ENCODE assay signal across 35 mouse cellular contexts in genomic region chr4:107788841-107789240, GRCm38 (mm10).
"Had no signal": no experiment of that assay in that cellular context is flagged by ENCODE, and none has a peak within 500 bp of the region (broad histone marks: within the 10 kb centered on the region; RNA-seq: fewer than 3 reads in every experiment).

No protein-coding gene starts in this region.

- H3K9me3 ChIP-seq: heart, embryonic 10.5 days; heart, embryonic 12.5 days; heart, embryonic 13.5 days; heart, embryonic 15.5 days; hindbrain, embryonic 10.5 days; hindbrain, embryonic 12.5 days; hindbrain, embryonic 13.5 days; hindbrain, embryonic 15.5 days; intestine, embryonic 15.5 days; kidney, embryonic 15.5 days had no signal

- H3K4me2 ChIP-seq: heart, embryonic 11.5 days; heart, embryonic 12.5 days; heart, embryonic 13.5 days; heart, embryonic 15.5 days; hindbrain, embryonic 12.5 days; hindbrain, embryonic 13.5 days; hindbrain, embryonic 14.5 days; hindbrain, embryonic 15.5 days; intestine, embryonic 15.5 days; kidney, embryonic 15.5 days had no signal

- H3K36me3 ChIP-seq: heart, embryonic 10.5 days; heart, embryonic 12.5 days; heart, embryonic 13.5 days; heart, embryonic 15.5 days; hindbrain, embryonic 10.5 days; hindbrain, embryonic 12.5 days; hindbrain, embryonic 13.5 days; hindbrain, embryonic 15.5 days; intestine, embryonic 15.5 days; kidney, embryonic 15.5 days had no signal

- H3K4me3 ChIP-seq: heart, embryonic 10.5 days; heart, embryonic 12.5 days; heart, embryonic 13.5 days; heart, embryonic 15.5 days; hindbrain, embryonic 10.5 days; hindbrain, embryonic 12.5 days; hindbrain, embryonic 13.5 days; hindbrain, embryonic 15.5 days; intestine, embryonic 15.5 days; kidney, embryonic 15.5 days; layer of hippocampus, adult 2 months had no signal

- H3K4me1 ChIP-seq: heart, embryonic 10.5 days; heart, embryonic 12.5 days; heart, embryonic 13.5 days; heart, embryonic 15.5 days; intestine, embryonic 15.5 days had no signal

- H3K9ac ChIP-seq: heart, embryonic 12.5 days; heart, embryonic 13.5 days; heart, embryonic 15.5 days; hindbrain, embryonic 12.5 days; hindbrain, embryonic 13.5 days; hindbrain, embryonic 14.5 days; hindbrain, embryonic 15.5 days; intestine, embryonic 15.5 days; kidney, embryonic 15.5 days had no signal

- ATAC-seq: hindbrain, embryonic 16.5 days; hindbrain, postnatal 0 days; inflammation-experienced regulatory T-cells, adult 6 months; intestine, embryonic 15.5 days; intestine, embryonic 16.5 days; intestine, postnatal 0 days had no signal

- H3K27me3 ChIP-seq: hindbrain, embryonic 12.5 days; hindbrain, embryonic 15.5 days; intestine, embryonic 15.5 days; kidney, embryonic 15.5 days had no signal

- H3K27ac ChIP-seq: heart, embryonic 10.5 days; heart, embryonic 13.5 days; heart, embryonic 15.5 days; hindbrain, embryonic 10.5 days; hindbrain, embryonic 12.5 days; hindbrain, embryonic 13.5 days; hindbrain, embryonic 14.5 days; hindbrain, embryonic 15.5 days; hindbrain, postnatal 0 days; intestine, embryonic 15.5 days; kidney, embryonic 15.5 days; kidney, postnatal 0 days; layer of hippocampus, adult 2 months had no signal

- DNase-seq: heart, postnatal 10 days; heart, postnatal 14 days; heart, postnatal 36 days; heart, postnatal 4 days; kidney, adult 11 months; kidney, adult 18-20 months; kidney, adult 2 months; kidney, adult 8-10 months; kidney, adult 9 months; kidney, postnatal 10 days; kidney, postnatal 14 days; kidney, postnatal 25 days; kidney, postnatal 36 days; kidney, postnatal 4 days; layer of hippocampus, adult 9-11 months; layer of hippocampus, postnatal 36 days had no signal
